Mouse (Mus musculus): ENCODE measurements around the gene Tmem263.

- TF ChIP-seq POLR2A (IDR thresholded peaks at IDR 0.05; ENCODE audit: extremely low read depth, insufficient read depth, low read length) (no peak), CTCF (IDR thresholded peaks at IDR 0.05; ENCODE audit: extremely low read depth, insufficient read depth, low read length) (no peak)
These were observed 43.9 kb downstream of the Tmem263 start for GRCm38 (mm10) chr10:85146282-85146681.

Data from cortical plate, adult 2 months (tissue).